Mouse (Mus musculus) MEL (cell line): ENCODE measurements around the gene Ap1g1. TPM values are rescaled to one million over a fixed set of nuclear protein-coding genes. Genes with fewer than 3 reads are reported as not detected.

Experiments
- DNase-seq: peaks from one replicate; pipeline ENCODE4 v3.0.0; 2011; ENCODE audit warnings: low read depth, low spot score
- H3K27ac ChIP-seq: 2 replicates; pipeline ENCODE4 v1.5.1; 2012; ENCODE audit warnings: low read depth, mild to moderate bottlenecking, control low read depth, low read length, moderate library complexity; ENCODE audit not compliant: control insufficient read depth
- H3K27me3 ChIP-seq, 2 experiments: fragments of 150-350 bp in 1 of 2; sonication (generic) in 1 of 2; 2 replicates each; pipeline ENCODE4 v1.6.1; 2012; ENCODE audit warnings: low read length in 2 of 2, mild to moderate bottlenecking in 2 of 2, improper control_type of control experiment in 1 of 2, moderate library complexity in 1 of 2; ENCODE audit not compliant: insufficient read depth in 2 of 2, control insufficient read depth in 1 of 2
- H3K36me3 ChIP-seq, 2 experiments: 2 replicates each; pipeline ENCODE4 v1.6.1; 2012 to 2014; ENCODE audit warnings: low read length in 2 of 2, improper control_type of control experiment in 1 of 2, inconsistent platforms in 1 of 2, mild to moderate bottlenecking in 1 of 2; ENCODE audit not compliant: insufficient read depth in 2 of 2, control insufficient read depth in 1 of 2
- H3K4me1 ChIP-seq, 2 experiments: fragments of 150-350 bp in 1 of 2; sonication (generic) in 1 of 2; 2 replicates each; pipeline ENCODE4 v1.6.1; 2012; ENCODE audit warnings: low read length in 2 of 2, improper control_type of control experiment in 1 of 2, mild to moderate bottlenecking in 1 of 2; ENCODE audit not compliant: insufficient read depth in 2 of 2, control insufficient read depth in 1 of 2
- H3K4me3 ChIP-seq, 2 experiments: fragments of 150-350 bp in 1 of 2; sonication (generic) in 1 of 2; 2 replicates each; pipeline ENCODE4 v1.5.1; 2012; ENCODE audit warnings: low read depth in 2 of 2, low read length in 2 of 2, mild to moderate bottlenecking in 2 of 2, moderate library complexity in 2 of 2, control low read depth in 1 of 2, improper control_type of control experiment in 1 of 2; ENCODE audit not compliant: control insufficient read depth in 1 of 2, insufficient read depth in 1 of 2
- H3K79me2 ChIP-seq: 2 replicates; pipeline ENCODE4 v1.6.1; 2012; ENCODE audit warnings: mild to moderate bottlenecking, low read length, moderate library complexity; ENCODE audit not compliant: control insufficient read depth, poor library complexity, insufficient read depth
- H3K9ac ChIP-seq: 2 replicates; pipeline ENCODE4 v1.6.1; 2012; ENCODE audit warnings: low read depth, mild to moderate bottlenecking, control low read depth, low read length, moderate library complexity; ENCODE audit not compliant: control insufficient read depth, poor library complexity, severe bottlenecking
- H3K9me3 ChIP-seq: fragments of 150-350 bp; sonication (generic); replicated peaks from 2 replicates; pipeline ENCODE4 v1.6.1; 2012; ENCODE audit warnings: mild to moderate bottlenecking, low read length, improper control_type of control experiment, moderate library complexity; ENCODE audit not compliant: insufficient read depth
- BHLHE40 ChIP-seq: IDR thresholded peaks from 2 replicates; pipeline ENCODE4 v1.6.1; 2012; ENCODE audit warnings: low read depth, mild to moderate bottlenecking, inconsistent platforms, low read length, improper control_type of control experiment, borderline replicate concordance
- CHD1 ChIP-seq: IDR thresholded peaks from 2 replicates; pipeline ENCODE4 v1.6.1; 2012; ENCODE audit warnings: low read depth, mild to moderate bottlenecking, inconsistent platforms, low read length, improper control_type of control experiment
- CTCF ChIP-seq, 3 experiments: IDR thresholded peaks in 2 of 3; conservative IDR thresholded peaks in 1 of 3; 2 replicates each; pipeline ENCODE4 v1.5.1; 2011 to 2012; ENCODE audit warnings: low read length in 3 of 3, low read depth in 2 of 3, mild to moderate bottlenecking in 2 of 3, improper control_type of control experiment in 1 of 3, inconsistent platforms in 1 of 3, mixed read lengths in 1 of 3, moderate library complexity in 1 of 3; ENCODE audit not compliant: control insufficient read depth in 1 of 3, insufficient read depth in 1 of 3, poor library complexity in 1 of 3, severe bottlenecking in 1 of 3
- GATA1 ChIP-seq: IDR thresholded peaks from 2 replicates; pipeline ENCODE4 v1.6.1; 2011; ENCODE audit warnings: low read depth, low read length, improper control_type of control experiment
- MAZ ChIP-seq: IDR thresholded peaks from 2 replicates; pipeline ENCODE4 v1.6.1; 2012; ENCODE audit warnings: low read depth, mild to moderate bottlenecking, inconsistent platforms, low read length, improper control_type of control experiment
- MXI1 ChIP-seq: IDR thresholded peaks from 2 replicates; pipeline ENCODE4 v1.6.1; 2011; ENCODE audit warnings: mild to moderate bottlenecking, low read depth, low read length, improper control_type of control experiment
- MYC ChIP-seq: IDR thresholded peaks from 2 replicates; pipeline ENCODE4 v1.6.1; 2011; ENCODE audit warnings: low read depth, mild to moderate bottlenecking, low read length, improper control_type of control experiment, moderate library complexity
- NRF1 ChIP-seq: IDR thresholded peaks from 2 replicates; pipeline ENCODE4 v1.6.1; 2014; ENCODE audit warnings: low read depth, mild to moderate bottlenecking, inconsistent platforms, low read length, improper control_type of control experiment, moderate library complexity; ENCODE audit not compliant: poor library complexity, insufficient read depth, severe bottlenecking
- POLR2A ChIP-seq, 2 experiments: IDR thresholded peaks; 2 replicates each; pipeline ENCODE4 v1.6.1; 2011 to 2012; ENCODE audit warnings: low read length in 2 of 2, mild to moderate bottlenecking in 2 of 2, control low read depth in 1 of 2, improper control_type of control experiment in 1 of 2, low read depth in 1 of 2, moderate library complexity in 1 of 2; ENCODE audit not compliant: control insufficient read depth in 1 of 2, insufficient read depth in 1 of 2, poor library complexity in 1 of 2
- POLR2AphosphoS2 ChIP-seq: IDR thresholded peaks from 2 replicates; pipeline ENCODE4 v1.6.1; 2011; ENCODE audit warnings: low read length, improper control_type of control experiment
- RAD21 ChIP-seq: IDR thresholded peaks from 2 replicates; pipeline ENCODE4 v1.6.1; 2011; ENCODE audit warnings: mild to moderate bottlenecking, low read depth, low read length, improper control_type of control experiment
- SIN3A ChIP-seq: IDR thresholded peaks from 2 replicates; pipeline ENCODE4 v1.6.1; 2012; ENCODE audit warnings: low read length, improper control_type of control experiment, inconsistent platforms
- SMC3 ChIP-seq: IDR thresholded peaks from 2 replicates; pipeline ENCODE4 v1.6.1; 2011; ENCODE audit warnings: low read depth, low read length, improper control_type of control experiment
- TCF12 ChIP-seq: IDR thresholded peaks from 2 replicates; pipeline ENCODE4 v1.6.1; 2014; ENCODE audit warnings: low read depth, mild to moderate bottlenecking, inconsistent platforms, low read length, improper control_type of control experiment, moderate library complexity
- UBTF ChIP-seq: IDR thresholded peaks from 2 replicates; pipeline ENCODE4 v1.6.1; 2012; ENCODE audit warnings: low read depth, mild to moderate bottlenecking, inconsistent platforms, low read length, improper control_type of control experiment, moderate library complexity, borderline replicate concordance; ENCODE audit not compliant: insufficient read depth
- USF1 ChIP-seq: IDR thresholded peaks from 2 replicates; pipeline ENCODE4 v1.6.1; 2014; ENCODE audit warnings: low read depth, mild to moderate bottlenecking, inconsistent platforms, low read length, improper control_type of control experiment, moderate library complexity
- ZC3H11A ChIP-seq: IDR thresholded peaks from 2 replicates; pipeline ENCODE4 v1.6.1; 2012; ENCODE audit warnings: low read depth, mild to moderate bottlenecking, inconsistent platforms, low read length, improper control_type of control experiment
- polyA plus RNA-seq, 2 experiments: library from polyadenylated mRNA; stranded (reverse) in 1 of 2; unstranded in 1 of 2; fragments of >175 nt in 1 of 2; fragments of >200 nt in 1 of 2; gene quantifications; 2 replicates each; pipeline versions ENCODE4 v1.2.1 to v1.2.4; 2012; ENCODE audit warnings: low replicate concordance in 2 of 2, low read depth in 1 of 2; ENCODE audit not compliant: insufficient read length in 2 of 2, insufficient read depth in 1 of 2, missing spikeins in 1 of 2
- total RNA-seq: library from RNA; depleted of rRNA; stranded (reverse); fragments of 300-350 nt; gene quantifications from 2 replicates; pipeline ENCODE4 v1.2.3, GENCODE M21; 2012

Gene Ap1g1
- total and polyA plus RNA-seq, 3 experiments = 34.6 to 456 (median 46.6) TPM

GRCm38 (mm10) chr8:109868003-109868679, 89.8 kb downstream of the Ap1g1 start, which contains the start of gene Phlpp2:
Gene Phlpp2 (plus strand): TSS chr8:109868542.
- H3K9me3 ChIP-seq = no peaks in the 10 kb centered on the region
- peak within 1 kb of the TSS; percentile 85 to 96 for H3K4me3 ChIP-seq
- DNase-seq = peak; percentile 93
- H3K27ac ChIP-seq = no peak within 1 kb of the TSS
- peak within 1 kb of the TSS; percentile 92 for H3K9ac ChIP-seq
- H3K27me3 ChIP-seq = no peaks in the 10 kb centered on the region
- H3K36me3 ChIP-seq = peaks cover 0 to 42% of the 10 kb centered on the region in 2 experiments; a peak in 3 of 4 replicates
- peaks cover 22 to 26% of the 10 kb centered on the region in 2 experiments for H3K4me1 ChIP-seq
- TF ChIP-seq GATA1 (no peak), POLR2AphosphoS2 (no peak), POLR2A (IDR thresholded peaks at IDR 0.05; ENCODE audit: control insufficient read depth in 1 of 2, insufficient read depth in 1 of 2, low read depth in 1 of 2, low read length in 2 of 2, poor library complexity in 1 of 2) (peak in 1 of 2 experiments; percentile 68; a peak in 1 of 4 replicates), USF1 (0 out of 2 replicates have a peak, but pooled peaks have one; percentile 13), RAD21 (peak; percentile 17; the same call in 1 of the 2 replicates), MYC (no peak), TCF12 (peak; percentile 42; the same call in 1 of the 2 replicates), ZC3H11A (no peak), CHD1 (no peak), CTCF (IDR thresholded peaks at IDR 0.05 in 2 of 3, conservative IDR thresholded peaks at IDR 0.05 in 1 of 3; ENCODE audit: control insufficient read depth in 1 of 3, insufficient read depth in 1 of 3, low read depth in 2 of 3, low read length in 3 of 3, poor library complexity in 1 of 3, severe bottlenecking in 1 of 3) (peak in 2 of 3 experiments; percentile 10 to 22; a peak in 3 of 6 replicates), NRF1 (peak; percentile 62), MXI1 (0 out of 2 replicates have a peak, but pooled peaks have one; percentile 32)
- peaks cover 4% of the 10 kb centered on the region; the same call in 1 of the 2 replicates for H3K79me2 ChIP-seq

DNA sequence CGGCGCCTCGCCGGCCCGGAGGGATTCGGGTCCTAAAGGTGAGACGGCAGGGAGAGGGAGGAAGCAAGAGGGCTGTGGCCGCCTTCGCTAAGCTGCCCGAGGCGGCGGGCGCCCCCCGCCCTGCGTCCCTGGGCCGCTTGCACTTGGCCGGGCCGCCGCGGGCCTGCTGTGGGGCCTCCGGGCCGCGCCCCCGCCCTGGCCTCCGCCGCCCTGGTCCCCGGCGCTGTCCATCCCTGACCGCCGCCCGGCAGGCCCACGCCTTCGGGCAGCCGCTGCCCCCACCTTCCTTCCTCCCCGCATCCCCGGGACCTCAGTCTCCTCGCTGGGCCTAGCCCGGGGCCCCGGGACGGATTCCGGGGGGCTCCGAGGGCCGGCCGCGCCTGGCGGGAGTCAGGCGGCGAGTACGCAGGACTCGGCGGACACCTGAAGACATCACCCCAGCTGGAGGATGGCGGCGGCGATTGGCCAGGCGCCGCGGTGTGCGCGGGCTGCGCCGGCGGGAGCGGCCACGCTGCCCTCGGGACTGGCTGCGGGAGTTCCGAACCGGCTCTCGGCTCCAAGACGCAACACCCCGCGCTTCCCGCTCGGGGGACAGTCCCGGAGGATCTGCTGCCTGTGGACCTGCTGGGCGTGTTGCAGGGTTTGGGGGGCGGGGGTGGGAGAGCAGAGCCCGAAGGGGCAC, 90.5 kb downstream of the Ap1g1 start:
- H3K79me2 ChIP-seq = peaks cover 4% of the 10 kb centered on the region; the same call in 1 of the 2 replicates
- H3K9ac ChIP-seq = peak overlapping the region; percentile 92
- H3K9me3 ChIP-seq = no peaks in the 10 kb centered on the region
- TF ChIP-seq ZC3H11A (no peak), BHLHE40 (no peak), NRF1 (0 out of 2 replicates have a peak, but pooled peaks have one; percentile 21), SMC3 (no peak), MAZ (peak; percentile 20; the same call in 1 of the 2 replicates), POLR2A (IDR thresholded peaks at IDR 0.05; ENCODE audit: control insufficient read depth in 1 of 2, insufficient read depth in 1 of 2, low read depth in 1 of 2, low read length in 2 of 2, poor library complexity in 1 of 2) (peak in 1 of 2 experiments; percentile 54; a peak in 1 of 4 replicates), SIN3A (peak; percentile 41; the same call in 1 of the 2 replicates), UBTF (0 out of 2 replicates have a peak, but pooled peaks have one; percentile 32)
- H3K36me3 ChIP-seq = peaks cover 0 to 39% of the 10 kb centered on the region in 2 experiments; a peak in 3 of 4 replicates
- H3K4me1 ChIP-seq = peaks cover 20 to 25% of the 10 kb centered on the region in 2 experiments
- no peak overlapping the region for H3K27ac ChIP-seq
- no peaks in the 10 kb centered on the region for H3K27me3 ChIP-seq
- peak; percentile 55 for DNase-seq
- peak overlapping the region; percentile 85 to 96 for H3K4me3 ChIP-seq
